Mouse (Mus musculus) E14TG2a.4 (cell line): ENCODE measurements around the gene 1110051M20Rik.
A peak's percentile ranks its signal among the peaks of the same experiment; 100 is the strongest.

Source experiments
- H3K27me3 ChIP-seq: 2 replicates; pipeline ENCODE4 v1.6.1; 2014; ENCODE audit warnings: low read length, control low read depth; ENCODE audit not compliant: insufficient read depth
- H3K36me3 ChIP-seq: 2 replicates; pipeline ENCODE4 v1.6.1; 2014; ENCODE audit warnings: low read length, control low read depth; ENCODE audit not compliant: insufficient read depth
- H3K4me1 ChIP-seq: replicated peaks from 2 replicates; pipeline ENCODE4 v1.6.1; 2014; ENCODE audit warnings: low read depth, low read length, control low read depth
- H3K4me3 ChIP-seq: replicated peaks from 2 replicates; pipeline ENCODE4 v1.5.1; 2014; ENCODE audit warnings: mild to moderate bottlenecking, low read length
- H3K9me3 ChIP-seq: 2 replicates; pipeline ENCODE4 v1.6.1; 2014; ENCODE audit warnings: low read length, control low read depth
- CTCF ChIP-seq: conservative IDR thresholded peaks from 2 replicates; pipeline ENCODE4 v1.5.1; 2014; ENCODE audit warnings: low read length
- NANOG ChIP-seq: IDR thresholded peaks from 2 replicates; pipeline ENCODE4 v1.6.1; 2014; ENCODE audit warnings: borderline replicate concordance, low read length, mixed read lengths
- POU5F1 ChIP-seq: IDR thresholded peaks from 2 replicates; pipeline ENCODE4 v1.6.1; 2014; ENCODE audit warnings: low read length, borderline replicate concordance

1110051M20Rik gene

DNA sequence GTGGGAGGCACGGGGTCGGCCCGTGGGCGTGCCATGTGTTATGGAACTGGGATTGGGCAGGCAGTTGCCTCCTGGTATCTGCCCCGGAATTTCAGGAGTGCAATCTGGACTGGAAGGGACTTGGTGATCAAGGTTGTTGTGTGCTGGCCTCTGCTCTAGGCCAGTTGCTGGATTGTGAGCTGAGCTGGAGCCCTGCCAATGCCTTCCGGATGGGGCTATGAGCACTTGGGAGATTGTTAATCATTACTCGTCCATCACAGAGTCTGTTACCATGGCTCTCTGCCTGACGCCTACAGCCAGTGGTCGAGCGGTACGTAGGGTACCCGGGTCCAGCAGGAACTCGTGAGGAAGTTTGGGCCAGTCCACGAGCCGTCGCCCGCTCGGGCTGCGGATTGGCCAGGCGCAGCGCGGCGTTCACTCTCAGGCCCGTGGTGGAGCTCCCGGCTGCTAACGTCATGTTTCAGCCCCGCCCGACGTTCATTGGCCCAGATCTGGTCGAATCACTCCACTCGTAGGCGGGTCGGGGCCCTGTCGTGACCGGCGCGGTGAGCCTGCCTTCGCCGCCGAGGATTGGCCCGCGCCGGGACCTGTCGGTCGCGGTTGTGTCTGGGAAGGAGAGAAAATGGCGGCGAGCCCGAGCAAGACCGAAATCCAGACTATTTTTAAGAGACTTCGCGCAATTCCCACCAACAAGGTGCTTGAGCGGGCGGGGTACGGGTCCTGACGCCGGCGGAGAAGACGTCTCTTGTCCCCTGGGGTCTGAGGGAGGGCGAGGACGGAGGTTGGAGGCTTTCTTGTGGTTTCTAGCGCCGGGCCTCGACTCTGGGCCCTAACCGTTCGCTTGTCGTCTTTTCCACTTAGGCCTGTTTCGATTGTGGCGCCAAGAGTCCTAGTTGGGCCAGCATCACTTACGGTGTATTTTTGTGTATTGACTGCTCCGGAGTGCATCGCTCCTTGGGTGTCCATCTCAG lies 179.5 kb downstream of the 1110051M20Rik start, which contains the start of gene Arfgap2:
Gene Arfgap2 (plus strand): TSS at position 264 of the 971 bp plus-strand sequence.
- H3K4me3 ChIP-seq: peak within 1 kb of the TSS; percentile 90
- H3K27me3 ChIP-seq: peaks cover 18% of the 10 kb centered on the region
- H3K36me3 ChIP-seq: peaks cover 43% of the 10 kb centered on the region
- TF ChIP-seq NANOG: no peak
- TF ChIP-seq CTCF: no peak
- no peak for TF ChIP-seq POU5F1
- no peaks in the 10 kb centered on the region for H3K9me3 ChIP-seq
- peaks cover 65% of the 10 kb centered on the region for H3K4me1 ChIP-seq

- Histone ChIP-seq H3K27me3 (peaks cover 28% of the 10 kb centered on the region), H3K4me1 (peaks cover 56% of the 10 kb centered on the region), H3K9me3 (no peaks in the 10 kb centered on the region), H3K36me3 (peaks cover 32% of the 10 kb centered on the region), H3K4me3 (peak overlapping the region; percentile 90)
- no peak for TF ChIP-seq NANOG
- TF ChIP-seq POU5F1: no peak
- no peak for TF ChIP-seq CTCF
Observed at GRCm38 (mm10) chr2:91263692-91264660, 180.5 kb downstream of the 1110051M20Rik start.

- TF ChIP-seq CTCF: no peak
- no peak for TF ChIP-seq NANOG
- no peak for TF ChIP-seq POU5F1
- Histone ChIP-seq H3K36me3 (peaks cover 6% of the 10 kb centered on the region; the same call in 1 of the 2 replicates), H3K27me3 (peaks cover 72% of the 10 kb centered on the region), H3K4me3 (no peak overlapping the region), H3K9me3 (no peaks in the 10 kb centered on the region), H3K4me1 (peaks cover 70% of the 10 kb centered on the region)
Observed at GRCm38 (mm10) chr2:91259493-91259892, 185.0 kb downstream of the 1110051M20Rik start.

DNA sequence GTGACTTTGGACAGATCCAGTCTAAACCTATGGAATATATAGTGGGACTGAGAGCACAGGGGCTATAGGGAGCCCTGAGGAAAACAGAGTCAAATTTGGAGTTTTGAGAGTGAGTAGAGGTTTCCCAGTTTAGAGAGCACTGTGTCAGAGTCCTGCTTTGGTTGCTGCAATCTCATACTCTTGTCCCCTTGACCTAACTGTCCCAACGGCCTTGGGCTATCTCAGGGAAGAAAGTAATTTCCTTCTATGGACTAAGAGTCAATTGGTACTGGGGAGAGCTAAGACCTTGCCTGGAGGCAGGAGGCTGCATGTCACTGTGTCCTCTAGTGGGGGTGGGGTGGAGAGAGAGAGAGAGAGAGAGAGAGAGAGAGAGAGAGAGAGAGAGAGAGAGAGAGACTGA lies 185.7 kb downstream of the 1110051M20Rik start:
- peaks cover 6% of the 10 kb centered on the region; the same call in 1 of the 2 replicates for H3K36me3 ChIP-seq
- TF ChIP-seq CTCF: no peak
- TF ChIP-seq POU5F1: no peak
- TF ChIP-seq NANOG: no peak
- peaks cover 78% of the 10 kb centered on the region for H3K27me3 ChIP-seq
- no peak overlapping the region for H3K4me3 ChIP-seq
- H3K9me3 ChIP-seq: no peaks in the 10 kb centered on the region
- peaks cover 63% of the 10 kb centered on the region for H3K4me1 ChIP-seq

- no peak for TF ChIP-seq NANOG
- TF ChIP-seq POU5F1: no peak
- no peak for TF ChIP-seq CTCF
- Histone ChIP-seq H3K4me3 (peak overlapping the region; percentile 87), H3K9me3 (no peaks in the 10 kb centered on the region), H3K27me3 (peaks cover 86% of the 10 kb centered on the region), H3K36me3 (peaks cover 6% of the 10 kb centered on the region; the same call in 1 of the 2 replicates), H3K4me1 (peaks cover 56% of the 10 kb centered on the region)
Observed at GRCm38 (mm10) chr2:91258054-91258453, 186.4 kb downstream of the 1110051M20Rik start.

DNA sequence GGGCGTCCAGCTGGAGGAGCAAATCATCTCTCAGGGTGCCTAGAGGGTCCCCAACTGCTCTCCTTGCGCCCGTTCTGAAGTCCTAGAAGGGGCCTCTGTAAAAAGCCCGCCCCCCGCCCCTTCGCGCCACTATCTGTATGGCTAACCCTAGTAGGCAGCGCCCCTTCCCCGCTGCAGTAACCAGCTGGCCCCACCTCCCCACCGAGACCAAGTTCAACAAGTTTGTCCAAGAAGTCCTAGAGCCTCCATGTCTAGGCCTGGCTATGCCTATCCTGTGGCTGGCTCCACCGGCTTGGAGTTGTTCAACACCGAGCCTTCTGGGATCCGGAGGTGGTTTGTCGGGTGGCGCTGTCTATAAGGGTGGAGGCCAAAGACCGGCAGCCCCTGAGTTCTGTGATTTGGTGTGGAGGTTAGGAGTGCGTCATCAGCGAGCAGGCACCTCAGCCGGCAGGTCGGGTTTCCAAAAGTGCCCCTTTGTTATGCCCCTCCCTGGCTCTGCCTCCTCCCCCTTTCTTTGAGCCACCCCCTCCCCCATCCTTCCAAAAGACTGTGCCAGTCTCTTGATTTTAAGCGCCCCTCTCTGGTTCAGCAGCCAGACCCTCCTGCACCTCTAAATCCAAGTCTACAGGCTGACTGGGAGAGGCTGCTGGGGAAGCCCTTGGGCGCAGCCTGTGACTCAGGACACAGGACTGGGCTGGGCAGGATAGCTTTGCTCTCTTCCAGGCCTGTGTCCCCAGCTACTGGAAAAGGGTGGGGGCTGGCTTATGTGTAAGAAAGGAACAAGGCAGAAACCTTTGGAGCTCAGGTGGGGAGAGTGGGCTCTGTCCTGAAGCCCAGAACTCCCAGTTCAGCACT lies 187.2 kb downstream of the 1110051M20Rik start:
- TF ChIP-seq POU5F1 (no peak), CTCF (no peak), NANOG (no peak)
- H3K27me3 ChIP-seq: peaks cover 93% of the 10 kb centered on the region

DNA sequence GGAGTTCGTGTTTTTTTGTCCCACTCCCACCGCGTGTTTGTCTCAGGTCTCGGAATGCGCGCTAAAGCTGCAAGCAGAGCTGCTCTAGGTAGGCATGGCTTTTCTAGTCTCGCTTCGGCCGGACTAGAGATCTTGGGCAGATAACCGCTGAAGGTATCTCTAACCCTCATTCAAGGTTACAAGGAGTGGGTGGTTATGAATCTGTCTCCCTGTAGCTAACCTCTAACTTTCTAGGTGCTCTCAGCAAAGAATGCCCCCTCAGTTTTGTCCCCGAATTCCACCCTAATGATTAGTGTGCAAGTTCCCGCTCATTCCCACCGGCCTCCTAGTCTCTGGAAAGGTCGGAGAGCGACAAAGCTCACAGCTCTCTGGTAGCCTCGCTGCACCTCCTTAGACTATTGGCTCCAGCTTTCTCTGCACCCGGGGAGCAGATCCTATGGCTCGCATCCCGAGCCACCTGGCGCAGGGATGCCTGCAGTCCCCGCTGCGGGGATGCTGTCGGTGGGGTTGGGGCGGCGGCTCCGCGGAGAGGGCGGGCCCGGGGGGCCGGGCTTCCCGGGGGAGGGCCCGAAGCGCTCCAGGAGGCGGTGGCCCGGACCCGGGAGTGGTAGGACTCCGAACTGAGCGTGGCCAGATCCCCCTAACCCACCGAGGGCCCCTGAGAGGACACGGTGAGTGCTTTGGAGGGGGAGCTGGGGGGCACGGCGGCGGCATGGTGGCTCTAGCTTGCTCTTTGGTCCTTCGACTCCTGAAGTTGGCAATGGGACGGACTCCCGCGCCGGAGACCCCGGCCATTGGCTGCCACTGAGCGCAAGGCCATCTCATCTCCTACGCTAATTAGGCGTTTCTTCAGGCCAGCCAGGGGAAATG lies 188.0 kb downstream of the 1110051M20Rik start:
- Histone ChIP-seq H3K27me3 (peaks cover 97% of the 10 kb centered on the region), H3K36me3 (no peaks in the 10 kb centered on the region), H3K4me1 (peaks cover 47% of the 10 kb centered on the region), H3K4me3 (peak overlapping the region; percentile 87), H3K9me3 (no peaks in the 10 kb centered on the region)
- TF ChIP-seq CTCF: no peak
- TF ChIP-seq POU5F1: no peak
- TF ChIP-seq NANOG: no peak

More for the DNA sequence above, 187.2 kb downstream of the 1110051M20Rik start:
- Histone ChIP-seq H3K36me3 (no peaks in the 10 kb centered on the region), H3K4me3 (peak overlapping the region; percentile 87), H3K4me1 (peaks cover 50% of the 10 kb centered on the region), H3K9me3 (no peaks in the 10 kb centered on the region)
